Mouse (Mus musculus) central nervous system, embryonic 11.5 days (tissue): Measurements from ENCODE around the gene Sumf2. TPM values are rescaled to one million over a fixed set of nuclear protein-coding genes. Genes with fewer than 3 reads are reported as not detected.

Source experiments
- polyA plus RNA-seq: library from polyadenylated mRNA; depleted of rRNA; stranded (reverse); fragments of >200 nt; gene quantifications from 2 replicates; pipeline ENCODE4 v1.2.3, GENCODE M21; 2012; rRNA removed

The Sumf2 gene
- polyA plus RNA-seq, result 36.9 and 41.2 TPM in 2 replicates

DNA sequence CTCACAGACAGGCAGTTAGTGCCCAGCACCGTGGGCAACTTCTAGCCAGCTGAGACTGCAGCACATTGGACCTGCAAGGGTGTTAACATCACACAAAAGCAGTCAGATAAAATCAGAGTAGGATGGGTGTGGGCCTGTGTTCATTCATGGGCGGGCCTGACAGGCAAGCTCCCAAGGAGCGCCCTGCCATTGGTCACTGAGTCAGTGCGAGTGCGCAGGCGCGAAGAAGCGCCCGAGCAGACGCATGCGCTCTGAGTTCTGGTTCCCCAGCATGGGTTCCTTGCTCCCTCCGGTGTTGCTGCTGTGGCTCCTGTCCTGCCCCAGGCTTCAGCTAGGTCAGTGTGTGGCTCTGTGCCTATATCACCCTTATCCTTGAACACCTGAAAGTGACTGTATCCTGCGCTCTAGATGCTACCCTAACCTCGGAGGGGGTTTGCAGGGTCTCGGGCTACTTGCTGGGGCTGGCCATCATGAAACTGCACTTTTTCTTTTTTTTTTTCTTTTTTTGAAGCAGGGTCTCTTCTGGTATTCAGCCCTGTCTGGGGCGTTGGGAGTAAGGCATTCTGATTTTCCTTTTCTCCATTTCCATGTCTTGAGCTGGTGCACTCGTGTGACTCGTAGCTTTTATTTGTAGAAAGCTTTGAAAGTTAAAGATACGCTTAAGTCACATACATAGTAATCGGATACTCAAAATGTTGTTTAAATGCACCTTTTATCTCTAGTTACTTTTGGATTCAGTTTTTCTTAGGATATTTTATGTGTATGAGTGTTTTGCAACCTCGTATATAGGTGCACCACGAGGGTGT, at the start of gene Sumf2:
Gene Sumf2 (plus strand): TSS at position 235 of the 806 bp plus-strand sequence.

DNA sequence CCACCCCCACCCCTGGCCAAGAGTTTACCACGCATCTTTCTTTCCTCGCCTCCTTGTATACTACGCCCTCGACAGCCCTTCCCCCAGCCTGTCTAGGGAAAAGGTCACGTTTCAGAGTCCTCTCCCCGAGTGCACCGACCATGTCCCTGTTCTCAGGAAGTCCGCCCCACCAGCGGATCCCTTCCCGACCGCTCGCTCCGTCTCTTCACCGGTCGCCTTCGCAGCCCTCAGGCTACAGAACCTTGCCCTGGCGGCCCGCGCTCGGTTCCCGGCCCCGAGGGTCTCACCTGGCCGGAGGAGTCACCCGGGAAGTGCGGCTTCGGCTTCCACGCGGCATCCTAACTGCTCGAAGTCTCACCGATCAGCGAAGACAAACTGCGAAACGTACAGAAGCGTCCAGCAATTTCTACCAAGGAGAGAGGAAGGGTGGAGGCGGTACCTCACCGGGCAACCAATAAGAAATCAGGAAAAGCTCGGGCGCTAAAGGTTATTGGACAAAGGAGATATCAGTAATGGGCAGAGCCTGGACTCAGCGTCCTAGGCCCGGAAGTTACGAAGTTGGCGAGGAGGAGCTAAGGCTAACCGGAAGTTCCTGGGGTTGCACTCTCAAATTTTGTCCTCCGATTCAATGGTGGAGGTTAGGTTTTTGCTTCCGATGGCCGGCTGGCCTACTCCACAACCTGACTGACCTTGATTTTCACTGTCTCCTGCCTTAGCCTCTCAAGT, 40.3 kb downstream of the Sumf2 start, which contains the start of gene Chchd2:
Gene Chchd2 (minus strand): TSS at position 560 of the 726 bp plus-strand sequence.

DNA sequence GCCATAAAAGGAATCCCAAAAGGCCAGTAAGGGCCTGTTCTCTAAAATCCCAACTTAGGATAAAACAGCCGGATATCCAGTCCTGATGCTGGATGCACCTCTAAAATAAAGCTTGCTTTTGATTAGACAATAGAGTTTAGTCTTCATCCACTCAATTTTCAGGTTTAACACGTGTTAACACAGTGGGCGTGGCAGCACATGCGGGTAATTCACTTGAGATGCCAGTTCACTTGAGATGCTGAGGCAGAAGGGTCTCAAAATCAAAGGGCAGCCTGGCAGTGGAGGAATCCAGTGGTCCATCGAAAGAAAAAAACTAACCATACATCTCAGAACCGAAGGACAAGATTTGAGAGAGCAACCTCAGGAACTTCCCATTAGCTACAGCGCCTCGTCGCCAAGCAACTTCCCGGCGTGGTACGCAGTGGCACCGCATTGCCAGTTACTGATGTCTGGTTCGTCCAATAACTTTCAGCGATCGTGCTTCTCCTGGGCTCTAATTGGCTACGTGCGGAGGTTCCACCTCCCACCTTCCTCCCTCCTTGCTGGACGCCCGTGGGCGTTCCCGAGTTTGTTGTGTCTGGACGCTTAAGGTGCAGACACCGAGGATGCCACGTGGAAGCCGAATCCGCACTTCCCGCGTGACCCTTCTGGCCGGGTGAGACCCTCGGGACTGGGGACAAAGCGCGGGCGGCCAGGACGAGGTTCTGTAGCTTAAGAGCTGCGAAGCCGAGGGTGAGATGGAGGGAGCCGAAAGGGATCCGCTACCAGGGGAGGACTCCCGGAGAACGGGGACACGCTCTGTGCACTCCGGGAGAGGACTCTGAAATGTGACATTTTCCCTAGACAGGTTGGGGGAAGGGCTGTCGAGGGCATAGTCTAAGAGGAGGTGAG, 48.7 kb downstream of the Sumf2 start, which contains the start of gene Zbed5:
Gene Zbed5 (plus strand): TSS at position 526 of the 891 bp plus-strand sequence.

DNA sequence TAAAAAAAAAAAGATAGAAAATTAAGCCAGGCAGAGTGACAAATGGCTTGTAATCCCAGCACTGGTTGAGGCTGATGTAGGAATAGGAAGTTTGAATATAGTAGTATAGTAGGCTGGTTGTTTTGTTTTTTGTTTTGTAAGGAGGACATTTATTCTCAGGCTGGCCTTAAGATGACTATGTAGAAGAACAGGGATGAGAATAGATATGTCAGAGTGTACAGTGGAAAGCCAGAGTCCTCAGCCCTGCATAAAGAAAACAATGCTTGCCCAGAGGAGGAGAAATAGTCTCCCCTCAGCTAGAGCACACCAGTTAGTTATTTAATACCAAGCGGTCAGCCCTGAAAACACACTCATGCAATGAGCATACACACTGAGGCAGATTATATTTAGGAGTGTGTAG, 51.7 kb downstream of the Sumf2 start, which contains the start of gene Phkg1:
Gene Phkg1 (minus strand): TSS at position 101 of the 400 bp plus-strand sequence.

DNA sequence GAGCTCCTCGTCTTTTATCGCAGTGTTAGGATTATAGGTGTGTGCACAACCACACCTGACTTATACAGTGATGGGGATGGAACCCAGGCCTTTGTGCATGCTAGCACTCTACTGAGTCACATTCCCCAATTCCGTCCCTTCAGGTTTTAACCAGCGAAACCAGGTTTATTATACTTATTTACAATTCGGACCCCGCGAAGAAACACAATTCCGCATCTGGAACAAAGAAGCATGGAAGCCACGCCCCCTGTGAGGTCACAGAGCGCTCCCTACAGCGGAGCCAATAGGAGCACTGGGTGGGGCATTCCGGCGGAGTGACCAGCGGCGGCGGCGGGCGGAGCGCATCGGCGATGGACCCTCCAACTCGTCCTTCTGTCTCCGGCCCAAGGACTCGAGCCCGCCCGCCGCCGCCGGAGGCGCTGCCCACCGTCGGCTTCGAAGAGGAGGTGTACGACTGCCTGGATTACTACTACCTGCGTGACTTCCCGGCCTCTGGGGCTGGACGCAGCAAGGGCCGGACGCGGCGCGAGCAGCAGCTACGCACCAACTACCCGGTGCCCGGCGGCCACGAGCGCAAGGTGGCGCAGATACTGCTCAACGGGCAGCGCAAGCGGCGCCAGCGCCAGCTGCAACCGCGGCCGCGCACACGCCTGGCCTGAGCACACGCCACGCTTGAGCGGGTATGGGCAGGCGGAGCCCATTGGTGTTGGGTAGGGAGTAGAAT, 61.6 kb downstream of the Sumf2 start, which contains the start of gene Nupr1l:
Gene Nupr1l (plus strand): TSS at position 299 of the 724 bp plus-strand sequence.

Other genes with a start within 250 kb of the Sumf2 start
- 3.2 and 6.1 TPM in 2 replicates for gene Zfp11, start 176.9 kb upstream of the Sumf2 start, polyA plus RNA-seq
- gene Sept14, start 138.5 kb upstream of the Sumf2 start, polyA plus RNA-seq, result not detected in 2 replicates
- 95.9 and 127 TPM in 2 replicates for gene Mrps17, start 131.5 kb upstream of the Sumf2 start, polyA plus RNA-seq
- gene Nipsnap2, start 121.9 kb upstream of the Sumf2 start, polyA plus RNA-seq, result 41.6 and 65.7 TPM in 2 replicates
- gene Psph, start 59.5 kb upstream of the Sumf2 start, polyA plus RNA-seq, result 17.9 and 22.6 TPM in 2 replicates
- gene Chchd2, start 40.5 kb downstream of the Sumf2 start, polyA plus RNA-seq, result 620 and 774 TPM in 2 replicates
- 5.5 and 9.3 TPM in 2 replicates for gene Zbed5, start 48.7 kb downstream of the Sumf2 start, polyA plus RNA-seq
- gene Phkg1, start 51.6 kb downstream of the Sumf2 start, polyA plus RNA-seq, result 0.10 and 0.15 TPM in 2 replicates
- gene Nupr1l, start 61.6 kb downstream of the Sumf2 start, polyA plus RNA-seq, result 3.0 and 4.3 TPM in 2 replicates
- gene Vkorc1l1, start 95.0 kb downstream of the Sumf2 start, polyA plus RNA-seq, result 21.3 and 36.1 TPM in 2 replicates
- 18.3 and 26.6 TPM in 2 replicates for gene Gusb, start 156.1 kb downstream of the Sumf2 start, polyA plus RNA-seq
- gene Asl, start 182.3 kb downstream of the Sumf2 start, polyA plus RNA-seq, result 17.5 and 20.5 TPM in 2 replicates
- 46.3 and 53.2 TPM in 2 replicates for gene Crcp, start 182.3 kb downstream of the Sumf2 start, polyA plus RNA-seq
- gene Tpst1, start 226.3 kb downstream of the Sumf2 start, polyA plus RNA-seq, result 25.8 and 37.6 TPM in 2 replicates